In the genomic region with DNA sequence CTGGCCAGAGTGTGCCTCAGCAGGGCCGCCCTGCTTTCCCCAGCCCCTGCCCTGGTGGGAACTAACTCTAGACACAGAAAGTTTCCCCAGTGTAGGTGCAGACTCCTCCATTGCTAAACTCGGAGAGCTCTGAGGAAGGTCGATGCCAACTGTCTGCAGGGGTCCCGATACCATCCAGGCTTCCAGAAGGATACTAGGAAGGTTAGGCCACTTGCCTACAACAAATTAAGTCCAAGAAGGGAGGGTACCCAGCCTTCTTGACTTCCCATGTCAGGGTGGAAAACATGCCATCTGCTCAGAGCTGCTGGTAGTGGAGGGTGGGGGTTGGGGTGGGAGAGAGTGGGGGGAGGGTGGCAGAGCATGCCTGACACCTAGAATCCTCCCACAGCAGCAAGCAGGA, we compare ENCODE assay signal across 25 mouse cellular contexts. TPM values are rescaled to one million over a fixed set of nuclear protein-coding genes. Genes with fewer than 3 reads are reported as not detected.
A peak's percentile ranks its signal among the peaks of the same experiment; 100 is the strongest.
DNase-seq lines count a peak whose midpoint lies in the region; ATAC-seq and TF ChIP-seq lines count a peak whose summit lies in the region.
"Had no signal": no experiment of that assay in that cellular context is flagged by ENCODE, and none has a peak within 500 bp of the region (broad histone marks: within the 10 kb centered on the region; RNA-seq: fewer than 3 reads in every experiment).

No protein-coding gene starts in this region.

- H3K27me3 ChIP-seq in hindbrain, postnatal 0 days (ENCODE audit: insufficient read depth, low read length), result no peaks in the 10 kb centered on the region
- H3K27me3 ChIP-seq in hindbrain, embryonic 11.5 days (ENCODE audit: control insufficient read depth, insufficient read depth, low read length), result no peaks in the 10 kb centered on the region
- no peaks in the 10 kb centered on the region for H3K27me3 ChIP-seq in CH12.LX (replicated peaks)
- H3K27me3 ChIP-seq in liver, embryonic 13.5 days, result no peaks in the 10 kb centered on the region; the same call in 1 of the 2 replicates
- H3K27me3 ChIP-seq: limb, embryonic 13.5 days; neural tube, embryonic 13.5 days had no signal

- H3K4me3 ChIP-seq in hindbrain, postnatal 0 days (ENCODE audit: low read length), result no peak overlapping the region
- H3K4me3 ChIP-seq in hindbrain, embryonic 11.5 days (ENCODE audit: low read depth, low read length), result no peak overlapping the region
- peak overlapping the region in 2 of 3 experiments; percentile 6 to 28 for H3K4me3 ChIP-seq in CH12.LX (replicated peaks in 1 of 3; ENCODE audit: low read depth in 2 of 3, low read length in 2 of 3, poor library complexity in 1 of 3)
- no peak overlapping the region; the same call in 1 of the 2 replicates for H3K4me3 ChIP-seq in liver, embryonic 13.5 days (replicated peaks)
- H3K4me3 ChIP-seq in gastrocnemius, adult 2 months, result no peak overlapping the region
- H3K4me3 ChIP-seq: embryonic facial prominence, embryonic 13.5 days; heart, embryonic 15.5 days; hindbrain, embryonic 12.5 days; limb, embryonic 13.5 days; neural tube, embryonic 13.5 days had no signal

- H3K36me3 ChIP-seq in hindbrain, postnatal 0 days (ENCODE audit: insufficient read depth, low read length), result no peaks in the 10 kb centered on the region
- H3K36me3 ChIP-seq in hindbrain, embryonic 11.5 days (ENCODE audit: control insufficient read depth, insufficient read depth, low read length), result no peaks in the 10 kb centered on the region
- no peaks in the 10 kb centered on the region for H3K36me3 ChIP-seq in CH12.LX (replicated peaks in 1 of 2; ENCODE audit: control insufficient read depth in 1 of 2, insufficient read depth in 1 of 2, low read length in 1 of 2)
- no peaks in the 10 kb centered on the region for H3K36me3 ChIP-seq in liver, embryonic 13.5 days
- H3K36me3 ChIP-seq: embryonic facial prominence, embryonic 13.5 days; heart, embryonic 15.5 days; hindbrain, embryonic 12.5 days; limb, embryonic 13.5 days; neural tube, embryonic 13.5 days had no signal

- TF ChIP-seq RAD21 in CH12.LX (IDR thresholded peaks at IDR 0.05; ENCODE audit: low read depth, low read length), result no peak

- intact Hi-C loops in gastrocnemius, adult 2 months (cut with DNase I), result no loop called here

- no peak for TF ChIP-seq EP300 in CH12.LX (IDR thresholded peaks at IDR 0.05; ENCODE audit: low read length)

- in situ Hi-C loops in CH12.LX (cut with MboI; ENCODE audit: low pct_ligation_motif_present, low pct_unique_long_range_greater_than_20kb, low sequenced_read_pairs), result no loop called here

- no peak for ATAC-seq in hindbrain, postnatal 0 days
- no peak for ATAC-seq in hindbrain, embryonic 11.5 days (ENCODE audit: low FRiP score)
- no peak for ATAC-seq in liver, embryonic 13.5 days (ENCODE audit: low read depth)
- ATAC-seq: CD4-positive, CD25-positive, alpha-beta regulatory T cell, adult 4 months; intestine, embryonic 16.5 days had no signal

- no peak overlapping the region; the same call in 1 of the 2 replicates for H3K27ac ChIP-seq in hindbrain, postnatal 0 days
- H3K27ac ChIP-seq in hindbrain, embryonic 11.5 days (ENCODE audit: low read depth, low read length), result no peak overlapping the region
- H3K27ac ChIP-seq in CH12.LX (ENCODE audit: insufficient read depth, low read depth), result peak overlapping the region; percentile 73
- peak overlapping the region; percentile 87 for H3K27ac ChIP-seq in liver, embryonic 13.5 days
- no peak overlapping the region for H3K27ac ChIP-seq in gastrocnemius, adult 2 months
- H3K27ac ChIP-seq: embryonic facial prominence, embryonic 13.5 days; heart, embryonic 15.5 days; hindbrain, embryonic 12.5 days; limb, embryonic 13.5 days; neural tube, embryonic 13.5 days had no signal

- no peak for TF ChIP-seq CTCF in hindbrain, postnatal 0 days (IDR thresholded peaks at IDR 0.05; ENCODE audit: low read depth)
- no peak for TF ChIP-seq CTCF in CH12.LX (conservative IDR thresholded peaks at IDR 0.05 in 1 of 2, IDR thresholded peaks at IDR 0.05 in 1 of 2; ENCODE audit: low read depth in 2 of 2, low read length in 2 of 2)
- TF ChIP-seq CTCF in gastrocnemius, adult 2 months (IDR thresholded peaks at IDR 0.05), result no peak

- no peak for TF ChIP-seq POLR2A in CH12.LX (IDR thresholded peaks at IDR 0.05; ENCODE audit: low read depth, low read length)

- no peak overlapping the region for H3K9ac ChIP-seq in hindbrain, postnatal 0 days (replicated peaks; ENCODE audit: low read length)
- H3K9ac ChIP-seq in hindbrain, embryonic 11.5 days (ENCODE audit: low read depth, low read length), result no peak overlapping the region
- H3K9ac ChIP-seq in CH12.LX (ENCODE audit: insufficient read depth, low read depth), result peak overlapping the region; percentile 50
- H3K9ac ChIP-seq in liver, embryonic 13.5 days, result peak overlapping the region; percentile 63
- H3K9ac ChIP-seq: embryonic facial prominence, embryonic 13.5 days; heart, embryonic 15.5 days; hindbrain, embryonic 12.5 days; limb, embryonic 13.5 days; neural tube, embryonic 13.5 days had no signal

- peak; percentile 86 to 93 for DNase-seq in cerebellum, postnatal 10 days
- no peak for DNase-seq in cerebellum, adult 11 months
- peak; percentile 53 for DNase-seq in hindbrain, postnatal 0 days (ENCODE audit: low spot score)
- DNase-seq in hindbrain, embryonic 11.5 days (ENCODE audit: low spot score), result no peak
- no peak for DNase-seq in CH12.LX (ENCODE audit: extremely low read depth)
- DNase-seq in liver, embryonic 13.5 days, result no peak
- no peak for DNase-seq in kidney, postnatal 25 days
- no peak for DNase-seq in gastrocnemius, adult 2 months
- DNase-seq: adrenal gland, adult 2 months; cerebellum, adult 8-10 months; lung, postnatal 14 days; thymus, postnatal 14 days had no signal

- 52% methylated on average over 4 of the region's 4 CpGs for WGBS in hindbrain, postnatal 0 days
- 66% methylated on average over 4 of the region's 4 CpGs for WGBS in hindbrain, embryonic 11.5 days
- 52% methylated on average over 4 of the region's 4 CpGs for WGBS in liver, embryonic 13.5 days (ENCODE audit: insufficient replicate concordance)

- H3K79me2 ChIP-seq in CH12.LX (replicated peaks; ENCODE audit: control insufficient read depth, extremely low read depth, insufficient read depth, poor library complexity, severe bottlenecking), result no peaks in the 10 kb centered on the region

- dilution Hi-C loops in CH12.LX (cut with MboI; ENCODE audit: extremely low pct_ligation_motif_present, extremely low pct_unique_long_range_greater_than_20kb, low sequenced_read_pairs), result no loop called here

- H3K9me3 ChIP-seq in hindbrain, postnatal 0 days (ENCODE audit: low read length), result no peaks in the 10 kb centered on the region
- H3K9me3 ChIP-seq in hindbrain, embryonic 11.5 days (ENCODE audit: control insufficient read depth, low read length), result no peaks in the 10 kb centered on the region
- H3K9me3 ChIP-seq in CH12.LX (replicated peaks; ENCODE audit: low read length), result no peaks in the 10 kb centered on the region
- no peaks in the 10 kb centered on the region for H3K9me3 ChIP-seq in liver, embryonic 13.5 days (replicated peaks)
- H3K9me3 ChIP-seq: embryonic facial prominence, embryonic 13.5 days; heart, embryonic 15.5 days; hindbrain, embryonic 12.5 days; limb, embryonic 13.5 days; neural tube, embryonic 13.5 days had no signal

- peaks cover 17% of the 10 kb centered on the region for H3K4me1 ChIP-seq in hindbrain, postnatal 0 days (ENCODE audit: insufficient read depth, low read length)
- H3K4me1 ChIP-seq in hindbrain, embryonic 11.5 days (replicated peaks; ENCODE audit: control insufficient read depth, insufficient read depth, low read length), result peaks cover 7% of the 10 kb centered on the region; the same call in 1 of the 2 replicates
- peaks cover 48 to 84% of the 10 kb centered on the region in 2 experiments for H3K4me1 ChIP-seq in CH12.LX (ENCODE audit: control insufficient read depth in 1 of 2, insufficient read depth in 2 of 2)
- H3K4me1 ChIP-seq in liver, embryonic 13.5 days (replicated peaks), result peaks cover 89% of the 10 kb centered on the region

- H3K4me2 ChIP-seq in hindbrain, postnatal 0 days (ENCODE audit: low read depth, low read length), result no peak overlapping the region
- no peak overlapping the region for H3K4me2 ChIP-seq in hindbrain, embryonic 11.5 days (replicated peaks; ENCODE audit: low read depth, low read length)
- H3K4me2 ChIP-seq in CH12.LX (ENCODE audit: insufficient read depth, low read depth, poor library complexity, severe bottlenecking), result peak overlapping the region; percentile 63
- H3K4me2 ChIP-seq in liver, embryonic 13.5 days, result peak overlapping the region; percentile 44
- H3K4me2 ChIP-seq: embryonic facial prominence, embryonic 13.5 days; heart, embryonic 15.5 days; hindbrain, embryonic 12.5 days; limb, embryonic 13.5 days; midbrain, embryonic 11.5 days; neural tube, embryonic 13.5 days had no signal

TF ChIP-seq in CH12.LX, 34 proteins besides CTCF, POLR2A, EP300 and RAD21:
- TF ChIP-seq TCF12 (IDR thresholded peaks at IDR 0.05; ENCODE audit: low read depth, low read length) (no peak), NELFE (IDR thresholded peaks at IDR 0.05; ENCODE audit: low read depth, low read length) (no peak), SMC3 (IDR thresholded peaks at IDR 0.05; ENCODE audit: low read depth, low read length) (no peak), MAZ (IDR thresholded peaks at IDR 0.05; ENCODE audit: low read depth, low read length) (0 out of 2 replicates have a peak, but pooled peaks have one; percentile 16), CHD2 (IDR thresholded peaks at IDR 0.05; ENCODE audit: low read length) (peak; percentile 77), MAX (IDR thresholded peaks at IDR 0.05; ENCODE audit: low read length) (0 out of 2 replicates have a peak, but pooled peaks have one; percentile 2)

RNA-seq across cellular contexts. Expression of a gene that starts 15.0 kb away (rescaled TPM):
- total RNA-seq in hindbrain, postnatal 0 days (2014; rRNA removed), result 68.3 and 80.8 TPM in 2 replicates
- polyA plus RNA-seq in hindbrain, postnatal 0 days (2015; fragmentation: Nextera tagmentation; extraction: Ambion mirVana), result 23.7 and 24.2 TPM in 2 replicates
- 26.0 and 26.7 TPM in 2 replicates for polyA plus RNA-seq in hindbrain, embryonic 11.5 days (2014; fragmentation: Nextera tagmentation; extraction: Ambion mirVana)
- total RNA-seq in CH12.LX (2012; rRNA removed), result 3.5 and 3.7 TPM in 2 replicates
- 1.0 and 1.3 TPM in 2 replicates for total RNA-seq in CH12.LX (2014; rRNA removed)
- polyA plus RNA-seq in CH12.LX (2012; ENCODE audit: insufficient read length, low read depth), result 1.9 and 3.5 TPM in 2 replicates
- polyA plus RNA-seq in liver, embryonic 13.5 days (2015; fragmentation: Nextera tagmentation; extraction: Ambion mirVana), result 5.3 and 5.4 TPM in 2 replicates
- total RNA-seq in gastrocnemius, adult 2 months (2021), result 1 to 10 TPM; 1.0 to 1.2 TPM

RNA-seq across cellular contexts. Expression of a gene that starts 52.2 kb away (rescaled TPM):
- not detected in 2 replicates for total RNA-seq in hindbrain, postnatal 0 days (2014; rRNA removed)
- polyA plus RNA-seq in hindbrain, postnatal 0 days (2015; fragmentation: Nextera tagmentation; extraction: Ambion mirVana), result not detected in 2 replicates
- polyA plus RNA-seq in hindbrain, embryonic 11.5 days (2014; fragmentation: Nextera tagmentation; extraction: Ambion mirVana), result not detected in 2 replicates
- total RNA-seq in CH12.LX (2012; rRNA removed) (not detected in 2 replicates), CH12.LX (2014; rRNA removed) (not detected in 2 replicates)
- not detected in 2 replicates for polyA plus RNA-seq in CH12.LX (2012; ENCODE audit: insufficient read length, low read depth)
- polyA plus RNA-seq in liver, embryonic 13.5 days (2015; fragmentation: Nextera tagmentation; extraction: Ambion mirVana), result not detected in 2 replicates
- not detected for total RNA-seq in gastrocnemius, adult 2 months (2021)
- total RNA-seq: adrenal gland, adult 2 months; gastrocnemius, postnatal 4 days; layer of hippocampus, adult 18-20 months had no signal
- polyA plus RNA-seq: adrenal gland, adult 2 months; CD4-positive, CD25-positive, alpha-beta regulatory T cell, adult 4 months; embryonic facial prominence, embryonic 13.5 days; heart, embryonic 15.5 days; hindbrain, embryonic 12.5 days; intestine, embryonic 16.5 days; kidney, embryonic 16.5 days; limb, embryonic 13.5 days; midbrain, embryonic 11.5 days; neural tube, embryonic 13.5 days; spleen, adult 2 months; stomach, embryonic 16.5 days had no signal

Comparison
In these comparisons a context has a peak if more than half of its experiments do, and no peak if none do; other contexts are left out.
1. DNase-seq: peak in cerebellum, postnatal 10 days (2 of 2) and hindbrain, postnatal 0 days (single experiment); none in cerebellum, adult 11 months (single experiment), hindbrain, embryonic 11.5 days (single experiment), CH12.LX (single experiment), liver, embryonic 13.5 days (single experiment), kidney, postnatal 25 days (0 of 2) and gastrocnemius, adult 2 months (single experiment).
2. H3K27ac ChIP-seq: peak in CH12.LX (single experiment) and liver, embryonic 13.5 days (single experiment); none in hindbrain, postnatal 0 days (single experiment), hindbrain, embryonic 11.5 days (single experiment) and gastrocnemius, adult 2 months (single experiment).
3. H3K4me2 ChIP-seq: peak in CH12.LX (single experiment) and liver, embryonic 13.5 days (single experiment); none in hindbrain, postnatal 0 days (single experiment) and hindbrain, embryonic 11.5 days (single experiment).
4. H3K4me3 ChIP-seq: peak in CH12.LX (2 of 3); none in hindbrain, postnatal 0 days (single experiment), hindbrain, embryonic 11.5 days (single experiment), liver, embryonic 13.5 days (single experiment) and gastrocnemius, adult 2 months (single experiment).
5. H3K9ac ChIP-seq: peak in CH12.LX (single experiment) and liver, embryonic 13.5 days (single experiment); none in hindbrain, postnatal 0 days (single experiment) and hindbrain, embryonic 11.5 days (single experiment).